Mouse (Mus musculus): ENCODE results near the gene Rap2c. TPM values are rescaled to one million over a fixed set of nuclear protein-coding genes. Genes with fewer than 3 reads are reported as not detected.
A peak's percentile ranks its signal among the peaks of the same experiment; 100 is the strongest.

The Rap2c gene
- polyA plus RNA-seq (2014; fragmentation: Nextera tagmentation; extraction: Ambion mirVana): 30.9 and 32.5 TPM in 2 replicates

DNA sequence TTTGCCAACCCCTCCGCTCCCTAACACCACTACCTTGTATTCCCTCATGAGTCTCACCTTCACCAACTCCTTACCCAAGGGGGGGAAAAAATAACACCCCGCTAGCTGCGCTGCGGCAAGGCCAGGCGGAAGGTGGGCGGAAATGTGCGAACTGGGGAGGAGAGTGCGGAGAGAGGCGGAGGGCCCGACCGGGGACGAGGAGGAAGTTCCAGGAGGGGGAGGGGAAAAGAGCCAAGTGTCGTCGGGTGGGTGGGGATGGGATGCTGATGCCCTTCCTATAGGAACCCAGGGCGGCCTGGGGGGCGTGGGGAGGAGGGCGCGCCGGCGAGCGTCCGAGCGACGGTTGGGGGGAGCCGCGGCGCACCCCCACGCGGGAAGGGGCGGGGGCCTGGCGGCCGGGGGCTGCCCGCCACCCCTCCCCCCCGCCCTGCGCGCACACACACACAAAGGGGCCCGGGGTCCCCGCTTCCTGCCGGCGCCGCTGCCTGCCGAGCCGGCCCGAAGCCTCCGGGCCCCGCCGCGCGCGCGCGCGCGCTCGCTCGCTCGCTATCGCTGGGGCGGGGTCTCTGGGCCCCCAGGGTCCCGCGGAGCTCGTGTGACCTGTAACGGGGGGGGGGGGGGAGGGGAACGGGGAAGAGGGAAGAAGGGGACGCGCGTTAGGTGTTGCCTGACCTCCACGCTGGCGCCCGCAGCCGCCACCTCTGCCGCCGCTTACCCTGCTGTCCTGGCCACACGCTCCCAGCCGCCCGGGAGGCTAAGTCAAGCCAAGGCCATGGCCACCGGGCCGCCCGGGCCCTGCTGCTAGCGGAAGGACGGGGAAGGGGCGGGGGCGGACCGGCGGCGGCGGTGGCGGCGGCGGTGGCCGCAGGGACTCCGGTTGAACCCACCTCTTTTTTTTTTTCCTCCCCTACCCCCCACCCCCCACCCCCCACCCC lies at the start of gene Rap2c:
Gene Rap2c (minus strand): TSS at position 168 of the 935 bp plus-strand sequence.
- ATAC-seq (replicated peaks; ENCODE audit: insufficient number of reproducible peaks, low FRiP score, low TSS enrichment): peak; percentile 80
- Histone ChIP-seq H3K4me3 (ENCODE audit: low read depth, low read length) (peak within 1 kb of the TSS; percentile 55), H3K4me1 (ENCODE audit: control insufficient read depth, insufficient read depth, low read length) (0 out of 2 replicates have a peak, but pooled peaks cover 2% of the 10 kb centered on the region), H3K4me2 (peak within 1 kb of the TSS; percentile 63), H3K36me3 (ENCODE audit: control insufficient read depth, insufficient read depth, low read length) (no peaks in the 10 kb centered on the region; the same call in 1 of the 2 replicates), H3K9ac (ENCODE audit: low read depth, low read length) (peak within 1 kb of the TSS; percentile 85), H3K9me3 (replicated peaks; ENCODE audit: control insufficient read depth, low read length) (no peaks in the 10 kb centered on the region), H3K27me3 (ENCODE audit: control insufficient read depth, insufficient read depth, low read length) (no peaks in the 10 kb centered on the region), H3K27ac (ENCODE audit: low read depth, low read length) (peak within 1 kb of the TSS; percentile 98)
- WGBS (ENCODE audit: insufficient replicate concordance): 31% methylated on average over 39 of the region's 92 CpGs

DNA sequence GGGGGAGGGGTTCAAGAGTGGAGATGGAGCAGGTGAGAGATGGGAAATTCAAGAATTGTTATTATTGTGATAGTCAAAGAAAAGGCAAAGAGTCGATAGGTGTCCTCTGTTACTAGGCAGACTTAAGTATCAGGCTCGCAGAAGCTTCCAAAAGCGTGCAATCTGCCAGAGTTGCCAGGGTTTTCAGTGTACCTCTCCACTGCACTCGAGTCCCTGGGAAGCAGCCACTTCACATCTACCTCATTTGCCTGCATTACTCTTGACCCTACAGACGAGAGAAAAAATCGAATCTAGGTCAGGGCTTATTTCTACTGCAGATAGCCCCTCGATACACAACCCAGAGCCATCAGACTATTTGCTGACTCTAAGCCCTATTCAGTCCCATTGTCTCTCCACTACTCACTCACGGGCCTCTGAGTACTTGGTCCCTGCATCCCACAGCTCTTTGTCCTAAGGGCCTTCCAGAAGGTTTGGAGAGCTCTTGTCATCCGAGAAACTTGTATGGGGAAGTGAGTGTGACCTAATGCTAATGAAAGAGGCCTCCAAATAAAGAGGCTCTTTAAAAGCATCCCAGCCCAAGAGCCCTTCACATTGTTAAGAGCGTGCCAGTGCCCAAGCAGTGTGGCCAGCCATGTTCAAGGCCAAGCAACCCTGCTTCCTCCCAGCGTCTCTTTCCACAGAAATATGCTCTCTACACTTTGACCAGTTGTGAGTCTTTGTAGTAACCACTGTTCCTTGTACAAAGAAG lies 48.9 kb upstream of the Rap2c start:
- no peaks in the 10 kb centered on the region for H3K36me3 ChIP-seq (ENCODE audit: control insufficient read depth, insufficient read depth, low read length)
- 61% methylated on average over 11 of the region's 11 CpGs for WGBS (ENCODE audit: insufficient replicate concordance)
- no peak overlapping the region for H3K4me2 ChIP-seq
- H3K9ac ChIP-seq (ENCODE audit: low read depth, low read length): no peak overlapping the region
- no peak overlapping the region for H3K27ac ChIP-seq (ENCODE audit: low read depth, low read length)
- H3K9me3 ChIP-seq (replicated peaks; ENCODE audit: control insufficient read depth, low read length): no peaks in the 10 kb centered on the region
- no peaks in the 10 kb centered on the region for H3K27me3 ChIP-seq (ENCODE audit: control insufficient read depth, insufficient read depth, low read length)
- H3K4me3 ChIP-seq (ENCODE audit: low read depth, low read length): no peak overlapping the region
- no peaks in the 10 kb centered on the region for H3K4me1 ChIP-seq (ENCODE audit: control insufficient read depth, insufficient read depth, low read length)
- ATAC-seq (replicated peaks; ENCODE audit: insufficient number of reproducible peaks, low FRiP score, low TSS enrichment): no peak

DNA sequence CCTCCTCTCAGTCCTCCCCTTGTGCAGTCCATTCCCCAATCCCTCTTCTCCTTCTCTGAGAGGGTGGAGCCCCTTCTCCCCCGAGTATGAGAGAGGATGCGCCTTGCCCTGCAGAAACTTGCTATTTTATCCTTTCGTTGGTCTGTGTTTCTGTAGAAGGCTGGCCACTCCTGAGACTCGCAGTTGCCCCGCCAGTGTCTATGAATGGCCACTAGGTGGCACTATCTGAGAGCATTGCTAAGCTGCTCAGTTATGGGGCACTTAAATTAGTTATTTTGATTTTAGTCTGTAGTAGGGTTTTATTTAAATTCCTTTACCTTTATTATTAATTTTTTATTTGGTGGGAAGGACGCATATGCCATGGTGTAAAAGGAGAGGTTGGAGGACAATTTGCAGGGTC lies 48.0 kb upstream of the Rap2c start:
- Histone ChIP-seq H3K9ac (ENCODE audit: low read depth, low read length) (no peak overlapping the region), H3K27ac (ENCODE audit: low read depth, low read length) (no peak overlapping the region), H3K9me3 (replicated peaks; ENCODE audit: control insufficient read depth, low read length) (no peaks in the 10 kb centered on the region), H3K4me3 (ENCODE audit: low read depth, low read length) (no peak overlapping the region), H3K4me2 (no peak overlapping the region), H3K4me1 (ENCODE audit: control insufficient read depth, insufficient read depth, low read length) (no peaks in the 10 kb centered on the region), H3K27me3 (ENCODE audit: control insufficient read depth, insufficient read depth, low read length) (no peaks in the 10 kb centered on the region), H3K36me3 (ENCODE audit: control insufficient read depth, insufficient read depth, low read length) (no peaks in the 10 kb centered on the region)
- 0 out of 2 replicates have a peak, but pooled peaks have one; percentile 55 for ATAC-seq (replicated peaks; ENCODE audit: insufficient number of reproducible peaks, low FRiP score, low TSS enrichment)
- 17% methylated on average over 6 of the region's 6 CpGs for WGBS (ENCODE audit: insufficient replicate concordance)

DNA sequence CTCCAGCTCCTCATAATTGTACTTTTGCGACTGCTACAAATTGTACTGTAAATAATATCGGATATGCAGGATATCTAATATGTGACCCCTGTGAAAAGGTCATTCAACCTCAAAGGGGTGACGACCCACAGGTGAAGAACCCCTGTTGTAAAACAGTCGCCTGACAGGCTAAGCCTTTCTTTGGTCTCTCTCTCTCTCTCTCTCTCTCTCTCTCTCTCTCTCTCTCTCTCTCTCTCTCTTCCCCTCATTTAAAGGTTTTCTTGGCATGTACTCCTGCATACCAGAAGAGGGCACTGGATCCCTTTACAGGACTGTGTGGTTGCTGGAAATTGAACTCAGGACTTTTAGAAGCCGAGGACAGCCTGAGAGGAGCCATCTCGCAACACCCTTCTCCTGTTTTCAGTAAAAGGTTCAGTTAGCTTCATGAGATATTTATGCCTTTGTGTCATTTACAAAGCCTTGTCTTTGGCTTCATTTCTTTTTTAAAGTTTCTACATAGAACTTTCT lies 47.4 kb upstream of the Rap2c start:
- H3K4me3 ChIP-seq (ENCODE audit: low read depth, low read length): no peak overlapping the region
- no peak overlapping the region for H3K27ac ChIP-seq (ENCODE audit: low read depth, low read length)
- no peaks in the 10 kb centered on the region for H3K36me3 ChIP-seq (ENCODE audit: control insufficient read depth, insufficient read depth, low read length)
- 66% methylated on average over 6 of the region's 6 CpGs for WGBS (ENCODE audit: insufficient replicate concordance)
- H3K9me3 ChIP-seq (replicated peaks; ENCODE audit: control insufficient read depth, low read length): no peaks in the 10 kb centered on the region
- H3K27me3 ChIP-seq (ENCODE audit: control insufficient read depth, insufficient read depth, low read length): no peaks in the 10 kb centered on the region
- H3K4me1 ChIP-seq (ENCODE audit: control insufficient read depth, insufficient read depth, low read length): no peaks in the 10 kb centered on the region
- no peak overlapping the region for H3K9ac ChIP-seq (ENCODE audit: low read depth, low read length)
- ATAC-seq (replicated peaks; ENCODE audit: insufficient number of reproducible peaks, low FRiP score, low TSS enrichment): no peak
- H3K4me2 ChIP-seq: no peak overlapping the region

DNA sequence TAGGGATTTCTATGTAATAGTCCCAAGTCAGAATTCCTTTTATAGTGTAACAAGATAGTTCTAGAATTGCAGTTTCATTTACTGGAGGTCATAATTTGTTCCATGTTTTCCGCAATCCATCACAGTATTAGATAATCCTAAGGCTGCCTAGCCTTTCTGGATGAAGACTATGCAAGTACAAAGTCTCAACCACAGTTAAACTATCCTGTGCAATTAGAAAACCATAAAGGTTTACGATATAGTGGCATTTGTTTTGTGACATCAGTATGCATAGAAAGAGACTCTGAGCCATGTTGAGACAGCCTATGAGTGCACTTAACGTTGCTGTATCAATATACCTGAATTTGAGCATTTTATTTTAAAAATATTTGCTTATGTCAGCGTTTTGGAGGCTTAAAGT lies 42.4 kb upstream of the Rap2c start:
- Histone ChIP-seq H3K4me3 (ENCODE audit: low read depth, low read length) (no peak overlapping the region), H3K9ac (ENCODE audit: low read depth, low read length) (no peak overlapping the region), H3K4me1 (ENCODE audit: control insufficient read depth, insufficient read depth, low read length) (no peaks in the 10 kb centered on the region), H3K27ac (ENCODE audit: low read depth, low read length) (no peak overlapping the region), H3K4me2 (no peak overlapping the region), H3K9me3 (replicated peaks; ENCODE audit: control insufficient read depth, low read length) (no peaks in the 10 kb centered on the region), H3K27me3 (ENCODE audit: control insufficient read depth, insufficient read depth, low read length) (no peaks in the 10 kb centered on the region), H3K36me3 (ENCODE audit: control insufficient read depth, insufficient read depth, low read length) (no peaks in the 10 kb centered on the region)
- 54% methylated on average over 4 of the region's 4 CpGs for WGBS (ENCODE audit: insufficient replicate concordance)
- ATAC-seq (replicated peaks; ENCODE audit: insufficient number of reproducible peaks, low FRiP score, low TSS enrichment): no peak

DNA sequence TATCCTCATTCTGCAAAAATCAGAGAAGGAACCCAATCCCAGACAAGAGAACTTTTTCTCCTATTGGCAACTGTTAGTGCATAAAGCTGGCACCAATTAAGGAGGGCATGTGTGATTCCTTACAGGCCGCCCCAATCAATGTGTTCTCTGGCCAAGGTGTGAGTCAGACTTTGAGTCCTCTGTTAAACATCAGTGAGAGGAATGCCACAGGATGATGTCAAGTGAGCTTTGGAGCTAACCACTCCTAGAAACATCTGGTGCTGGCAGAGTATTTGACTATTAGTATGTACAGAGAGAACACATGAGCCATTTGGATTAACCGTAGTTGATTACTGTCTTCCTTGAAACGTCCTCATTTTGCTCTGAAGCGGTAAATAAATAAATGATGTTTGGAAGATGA lies 40.9 kb upstream of the Rap2c start:
- H3K27me3 ChIP-seq (ENCODE audit: control insufficient read depth, insufficient read depth, low read length): no peaks in the 10 kb centered on the region
- no peak overlapping the region for H3K4me2 ChIP-seq
- H3K4me1 ChIP-seq (ENCODE audit: control insufficient read depth, insufficient read depth, low read length): no peaks in the 10 kb centered on the region
- H3K9ac ChIP-seq (ENCODE audit: low read depth, low read length): no peak overlapping the region
- 71% methylated on average over 4 of the region's 4 CpGs for WGBS (ENCODE audit: insufficient replicate concordance)
- no peak for ATAC-seq (replicated peaks; ENCODE audit: insufficient number of reproducible peaks, low FRiP score, low TSS enrichment)
- H3K9me3 ChIP-seq (replicated peaks; ENCODE audit: control insufficient read depth, low read length): no peaks in the 10 kb centered on the region
- H3K4me3 ChIP-seq (ENCODE audit: low read depth, low read length): no peak overlapping the region
- H3K27ac ChIP-seq (ENCODE audit: low read depth, low read length): no peak overlapping the region
- no peaks in the 10 kb centered on the region for H3K36me3 ChIP-seq (ENCODE audit: control insufficient read depth, insufficient read depth, low read length)

DNA sequence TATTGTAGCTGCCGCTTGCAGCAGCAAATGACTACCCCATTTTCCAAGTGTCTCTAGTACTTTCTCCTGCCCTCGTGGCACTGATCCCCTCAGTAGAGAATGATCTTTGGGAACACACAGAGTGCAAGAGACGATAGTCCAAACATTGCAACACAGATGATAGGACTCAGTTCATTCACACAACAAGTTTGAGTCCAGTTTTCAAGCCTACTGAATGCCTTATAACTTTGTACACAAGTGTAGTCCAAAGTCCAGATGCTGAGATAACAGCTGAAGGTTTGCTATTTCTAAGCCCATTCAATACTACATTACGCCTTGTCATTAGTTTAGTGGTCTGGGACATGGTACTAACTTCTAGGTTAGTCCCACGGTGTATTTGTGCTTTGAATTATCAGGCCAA lies 40.5 kb upstream of the Rap2c start:
- no peak for ATAC-seq (replicated peaks; ENCODE audit: insufficient number of reproducible peaks, low FRiP score, low TSS enrichment)

DNA sequence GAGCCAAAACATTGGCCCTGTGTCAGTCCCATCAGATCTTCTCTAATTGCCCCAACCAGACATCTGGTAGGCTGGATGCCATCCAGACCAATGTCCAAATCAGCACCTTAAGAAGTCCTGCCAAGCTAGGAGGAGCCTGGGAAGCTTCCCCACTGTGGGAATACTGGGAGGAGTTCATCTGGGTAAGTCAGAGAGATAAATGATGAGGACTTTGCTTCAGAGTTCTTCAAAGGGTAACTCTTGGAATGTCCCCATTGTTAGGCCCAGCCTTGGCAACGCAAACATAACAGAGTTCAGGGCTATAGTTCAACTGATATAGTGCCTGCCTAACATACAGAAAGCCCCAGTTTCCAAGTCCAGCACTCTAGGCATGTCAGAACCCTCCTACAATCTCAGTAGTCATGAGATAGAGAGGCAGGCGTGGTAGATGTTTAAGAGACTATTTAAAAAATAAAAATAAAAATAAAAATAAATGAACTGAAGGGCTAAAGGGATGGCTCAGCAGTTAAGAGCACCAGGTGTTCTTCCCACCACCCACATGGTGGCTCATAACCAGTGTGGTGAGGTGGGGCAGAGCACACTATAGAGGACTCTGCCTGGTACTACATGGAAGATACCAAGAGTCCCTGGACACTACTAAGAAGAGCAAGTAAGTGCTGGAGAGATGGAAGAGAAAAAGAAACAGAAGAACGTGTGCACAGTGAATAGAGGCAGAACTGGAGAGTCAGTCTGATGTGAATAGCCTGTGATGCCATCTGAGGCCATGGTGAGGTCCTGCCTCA lies 34.1 kb upstream of the Rap2c start:
- WGBS (ENCODE audit: insufficient replicate concordance): 56% methylated on average over 3 of the region's 3 CpGs
- Histone ChIP-seq H3K36me3 (ENCODE audit: control insufficient read depth, insufficient read depth, low read length) (no peaks in the 10 kb centered on the region), H3K4me2 (no peak overlapping the region), H3K9ac (ENCODE audit: low read depth, low read length) (no peak overlapping the region), H3K27ac (ENCODE audit: low read depth, low read length) (no peak overlapping the region), H3K4me3 (ENCODE audit: low read depth, low read length) (no peak overlapping the region), H3K27me3 (ENCODE audit: control insufficient read depth, insufficient read depth, low read length) (no peaks in the 10 kb centered on the region), H3K9me3 (replicated peaks; ENCODE audit: control insufficient read depth, low read length) (no peaks in the 10 kb centered on the region), H3K4me1 (ENCODE audit: control insufficient read depth, insufficient read depth, low read length) (no peaks in the 10 kb centered on the region)
- ATAC-seq (replicated peaks; ENCODE audit: insufficient number of reproducible peaks, low FRiP score, low TSS enrichment): no peak

More for the DNA sequence above, 40.5 kb upstream of the Rap2c start:
- no peak overlapping the region for H3K4me3 ChIP-seq (ENCODE audit: low read depth, low read length)
- no peaks in the 10 kb centered on the region for H3K36me3 ChIP-seq (ENCODE audit: control insufficient read depth, insufficient read depth, low read length)
- no peaks in the 10 kb centered on the region for H3K27me3 ChIP-seq (ENCODE audit: control insufficient read depth, insufficient read depth, low read length)
- no peaks in the 10 kb centered on the region for H3K4me1 ChIP-seq (ENCODE audit: control insufficient read depth, insufficient read depth, low read length)
- no peak overlapping the region for H3K4me2 ChIP-seq
- no peak overlapping the region for H3K27ac ChIP-seq (ENCODE audit: low read depth, low read length)
- no peak overlapping the region for H3K9ac ChIP-seq (ENCODE audit: low read depth, low read length)
- WGBS (ENCODE audit: insufficient replicate concordance): 81% methylated on average over 5 of the region's 5 CpGs
- H3K9me3 ChIP-seq (replicated peaks; ENCODE audit: control insufficient read depth, low read length): no peaks in the 10 kb centered on the region
